Mouse (Mus musculus) cerebellum, adult 9-10 months (tissue): ENCODE data around the gene Pex26.

Experiments
- DNase-seq: peaks from one replicate; pipeline ENCODE4 v3.0.0; 2022

Pex26 gene

GRCm38 (mm10) chr6:121167381-121167975 lies 16.0 kb upstream of the Pex26 start:
- no peak for DNase-seq

GRCm38 (mm10) chr6:121171102-121171501 lies 12.4 kb upstream of the Pex26 start:
- DNase-seq = no peak

- no peak for DNase-seq
Observed at GRCm38 (mm10) chr6:121173471-121173870, 10.0 kb upstream of the Pex26 start.

- no peak for DNase-seq
Observed at GRCm38 (mm10) chr6:121174761-121175160, 8.7 kb upstream of the Pex26 start.

- DNase-seq = no peak
Observed at GRCm38 (mm10) chr6:121176011-121176730, 7.3 kb upstream of the Pex26 start.

- no peak for DNase-seq
Observed at GRCm38 (mm10) chr6:121176731-121177098, 6.8 kb upstream of the Pex26 start.

- no peak for DNase-seq
Observed at GRCm38 (mm10) chr6:121177118-121177708, 6.3 kb upstream of the Pex26 start.

- peak; percentile 87 for DNase-seq
Observed at GRCm38 (mm10) chr6:121178700-121179358, 4.6 kb upstream of the Pex26 start.

- DNase-seq = no peak
Observed at GRCm38 (mm10) chr6:121179846-121180245, 3.6 kb upstream of the Pex26 start.

- DNase-seq = peak; percentile 70
Observed at GRCm38 (mm10) chr6:121184198-121185140, 1.0 kb downstream of the Pex26 start.

- DNase-seq = no peak
Observed at GRCm38 (mm10) chr6:121185232-121185631, 1.8 kb downstream of the Pex26 start.

- no peak for DNase-seq
Observed at GRCm38 (mm10) chr6:121191261-121192009, 8.0 kb downstream of the Pex26 start.

GRCm38 (mm10) chr6:121194061-121194955 lies 10.8 kb downstream of the Pex26 start:
- no peak for DNase-seq

- DNase-seq = no peak
Observed at GRCm38 (mm10) chr6:121194956-121195731, 11.7 kb downstream of the Pex26 start.

GRCm38 (mm10) chr6:121197807-121198365 lies 14.4 kb downstream of the Pex26 start:
- no peak for DNase-seq

GRCm38 (mm10) chr6:121200458-121200857 lies 17.0 kb downstream of the Pex26 start:
- no peak for DNase-seq

GRCm38 (mm10) chr6:121202026-121202425 lies 18.6 kb downstream of the Pex26 start:
- DNase-seq = no peak

- DNase-seq = no peak
Observed at GRCm38 (mm10) chr6:121206481-121206880, 23.0 kb downstream of the Pex26 start.

- no peak for DNase-seq
Observed at GRCm38 (mm10) chr6:121209584-121209983, 26.1 kb downstream of the Pex26 start.
